Mouse (Mus musculus): ENCODE data around the gene Myh15.
"Not testable (repeated sequence)": the region's sequence is repeated elsewhere in the genome, so short reads cannot be mapped to it uniquely, and the experiment has no call there.

The Myh15 gene
- long read RNA-seq, experiment 1 = 0 reads
- long read RNA-seq, experiment 2 = 0 reads

DNA sequence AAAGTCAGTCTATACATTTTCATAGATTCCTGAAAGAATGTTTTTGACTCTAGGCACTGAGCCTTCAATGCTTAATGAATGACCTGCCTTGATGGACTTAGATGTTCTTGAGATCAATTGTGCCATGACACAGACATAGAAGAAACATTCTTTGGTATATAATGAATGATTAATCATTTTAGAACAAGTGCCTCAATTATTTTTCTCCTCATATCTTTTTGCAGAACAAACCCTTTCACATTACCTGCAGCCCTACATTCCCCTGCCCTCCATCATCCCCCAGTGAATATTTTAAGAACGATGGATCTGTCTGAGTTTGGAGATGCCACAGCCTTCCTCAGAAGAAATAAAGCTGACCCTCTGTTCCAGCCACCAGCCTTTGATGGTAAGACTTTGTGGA is at the start of gene Myh15:
Gene Myh15 (plus strand): TSS at position 301 of the 400 bp plus-strand sequence.
- intact Hi-C loops (cut with DNase I) = no loop called here

- intact Hi-C loops (cut with DNase I) = no loop called here
Observed at GRCm38 (mm10) chr16:49016620-49017332, 40.5 kb upstream of the Myh15 start.

- intact Hi-C loops (cut with DNase I) = no loop called here
Observed at GRCm38 (mm10) chr16:49035852-49036251, 21.4 kb upstream of the Myh15 start.

DNA sequence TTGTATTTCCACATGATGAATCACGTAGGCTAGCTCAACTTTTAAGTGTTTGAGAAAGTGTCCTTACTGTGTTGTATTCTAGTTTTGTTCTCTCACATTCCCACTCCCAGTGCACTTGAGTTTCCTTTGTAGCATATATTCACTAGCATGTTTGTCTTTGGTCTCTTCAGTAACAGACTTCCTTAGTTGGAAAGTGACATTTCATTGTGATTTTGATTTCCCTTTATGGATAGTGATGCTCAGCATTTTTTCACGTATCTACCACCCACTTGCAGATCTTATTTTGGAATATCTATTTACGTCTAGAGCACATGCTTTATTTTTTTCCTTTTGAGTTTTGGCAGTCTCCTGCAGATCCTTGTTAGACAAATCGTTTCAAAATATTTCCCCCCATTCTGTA is 19.5 kb upstream of the Myh15 start:
- intact Hi-C loops (cut with DNase I) = no loop called here

DNA sequence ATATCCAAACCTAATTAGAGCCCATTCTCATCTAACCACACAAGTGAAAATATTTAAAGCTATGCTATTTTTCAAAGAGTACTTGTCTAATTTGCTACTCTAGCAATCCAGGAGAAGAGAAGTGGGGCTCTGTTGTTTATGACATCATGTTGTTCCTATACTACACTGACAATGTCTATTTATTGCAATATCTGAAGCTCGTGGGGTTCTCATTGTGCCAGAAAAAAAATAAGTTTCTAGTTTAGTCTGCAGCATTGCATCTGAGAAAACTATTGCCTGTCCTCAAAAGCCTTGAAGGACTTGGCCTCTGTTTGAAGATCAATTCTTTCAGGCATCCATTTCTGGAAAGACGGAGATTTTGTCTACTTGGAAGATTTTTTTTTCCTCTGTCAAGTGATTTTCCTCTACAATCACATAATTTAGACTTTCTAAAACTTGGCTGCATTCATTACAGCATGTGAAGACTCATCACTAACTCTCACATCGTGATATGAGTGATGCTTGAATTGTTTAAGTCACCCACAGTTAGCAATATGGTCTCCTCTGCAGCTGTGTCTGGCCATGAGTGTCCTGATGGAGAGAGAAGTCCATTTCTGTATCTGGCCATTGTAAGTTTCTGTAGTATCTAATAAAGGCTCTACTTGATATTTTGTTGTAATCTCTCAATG is 16.6 kb upstream of the Myh15 start:
- intact Hi-C loops (cut with DNase I) = no loop called here

GRCm38 (mm10) chr16:49049214-49049613 is 8.1 kb upstream of the Myh15 start:
- intact Hi-C loops (cut with DNase I) = no loop called here

GRCm38 (mm10) chr16:49069256-49069963 is 12.1 kb downstream of the Myh15 start:
- intact Hi-C loops (cut with DNase I) = no loop called here

GRCm38 (mm10) chr16:49071316-49071715 is 14.0 kb downstream of the Myh15 start:
- intact Hi-C loops (cut with DNase I) = no loop called here

DNA sequence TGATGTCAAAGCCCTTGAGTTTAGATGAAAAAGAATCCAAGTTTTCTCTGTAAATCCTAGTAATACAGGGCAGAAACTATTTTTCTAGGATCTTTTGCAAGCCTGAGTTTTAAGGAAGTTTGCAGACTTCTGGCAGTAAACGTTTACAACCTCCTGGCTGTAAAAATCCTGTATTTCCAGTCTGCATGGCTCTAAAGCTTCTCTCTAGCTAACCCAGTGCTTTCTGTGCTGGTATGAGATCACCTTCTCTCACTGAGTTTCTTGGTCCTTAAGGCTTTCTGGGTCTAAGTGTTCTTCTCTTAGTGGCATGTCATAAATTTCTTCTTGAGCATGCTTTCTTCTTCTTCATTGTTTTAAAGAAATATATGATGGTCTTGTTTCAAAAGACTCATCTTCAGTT is 70.7 kb downstream of the Myh15 start:
- intact Hi-C loops (cut with DNase I) = no loop called here

- intact Hi-C loops (cut with DNase I) = no loop called here
Observed at GRCm38 (mm10) chr16:49156193-49156592, 98.9 kb downstream of the Myh15 start.

DNA sequence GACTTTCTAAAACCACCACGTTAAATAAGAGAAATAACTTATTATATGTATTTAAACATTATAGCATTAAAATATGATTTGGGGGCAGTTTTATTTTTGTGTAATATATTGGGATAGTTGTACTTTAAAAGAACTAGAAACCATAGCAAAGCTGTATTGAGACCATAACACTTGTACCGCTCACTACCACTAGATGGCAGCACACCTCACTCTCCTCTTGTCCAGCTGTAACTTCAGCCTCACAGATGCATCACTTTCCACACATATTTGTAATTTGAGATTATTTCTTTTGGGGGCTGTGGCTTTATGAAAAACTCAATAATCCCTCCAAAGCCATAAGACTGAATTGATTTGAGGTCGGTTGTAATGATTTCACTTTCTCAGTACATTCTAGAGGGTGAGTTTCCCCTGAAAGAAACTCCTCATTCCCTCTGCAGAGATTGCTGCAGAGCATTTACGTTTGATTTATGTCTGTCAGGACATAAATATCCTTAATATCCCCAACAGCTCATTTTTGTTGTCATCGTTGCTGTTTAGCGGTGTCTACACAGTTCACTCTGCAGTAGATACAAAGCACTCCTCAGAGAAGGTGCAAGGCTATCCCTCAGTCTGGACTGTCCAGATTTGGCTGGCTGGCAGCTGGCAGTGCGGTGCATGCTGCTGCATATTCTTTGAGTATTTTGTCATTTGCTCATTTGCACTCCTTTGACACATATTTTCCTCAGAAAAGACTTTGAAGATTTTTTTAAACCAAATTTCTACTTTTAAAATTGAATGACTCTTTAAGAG is 107.3 kb downstream of the Myh15 start:
- intact Hi-C loops (cut with DNase I) = loop anchor here (2.0 kb wide), 1 partner anchor 160 kb away; no protein-coding TSS in a partner anchor

- intact Hi-C loops (cut with DNase I) = loop anchor here (2.0 kb wide), 1 partner anchor 159 kb away; no protein-coding TSS in a partner anchor
Observed at GRCm38 (mm10) chr16:49165728-49166127, 108.4 kb downstream of the Myh15 start.

GRCm38 (mm10) chr16:49167325-49167724 is 110.0 kb downstream of the Myh15 start:
- intact Hi-C loops (cut with DNase I) = no loop called here

DNA sequence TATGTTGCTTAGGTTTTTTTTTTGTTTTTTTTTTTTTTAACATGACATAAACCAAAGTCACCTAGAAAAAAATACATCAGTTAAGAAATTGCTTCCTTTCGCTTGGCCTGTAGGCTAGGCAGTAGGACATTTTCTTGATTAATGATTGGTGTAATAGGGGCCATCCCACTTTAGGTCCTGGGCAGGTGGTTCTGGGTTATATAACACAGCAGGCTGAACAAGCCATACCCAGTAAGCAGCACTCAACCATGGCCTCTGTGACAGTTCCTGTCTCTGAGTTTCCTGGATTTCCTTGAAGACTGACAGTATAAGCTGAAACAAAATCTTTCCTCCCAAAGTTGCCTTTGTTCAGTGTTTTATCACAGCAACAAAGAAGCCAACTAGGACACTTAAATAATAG is 117.8 kb downstream of the Myh15 start:
- intact Hi-C loops (cut with DNase I) = no loop called here

- intact Hi-C loops (cut with DNase I) = no loop called here
Observed at GRCm38 (mm10) chr16:49175729-49176395, 118.6 kb downstream of the Myh15 start.

- intact Hi-C loops (cut with DNase I) = no loop called here
Observed at GRCm38 (mm10) chr16:49193521-49193920, 136.2 kb downstream of the Myh15 start.

DNA sequence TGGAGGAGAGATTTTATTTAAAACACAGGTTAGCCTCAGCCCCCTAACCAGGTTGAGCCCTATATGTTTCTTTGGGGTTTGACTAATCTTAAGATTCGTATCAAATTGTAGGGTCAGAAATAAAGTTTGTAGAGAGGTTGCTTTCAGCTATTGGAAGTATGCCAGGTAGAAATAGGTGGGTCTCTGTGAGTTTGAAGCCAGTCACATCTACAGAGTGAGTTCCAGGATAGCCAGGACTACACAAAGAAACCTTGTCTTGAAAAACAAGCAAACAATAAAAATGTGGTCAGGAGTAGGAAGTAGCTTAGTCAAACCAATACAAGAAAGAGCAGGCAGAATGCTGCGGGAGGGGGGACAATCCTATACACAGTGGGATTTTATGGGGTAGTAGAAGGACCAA is 136.7 kb downstream of the Myh15 start:
- intact Hi-C loops (cut with DNase I) = no loop called here

DNA sequence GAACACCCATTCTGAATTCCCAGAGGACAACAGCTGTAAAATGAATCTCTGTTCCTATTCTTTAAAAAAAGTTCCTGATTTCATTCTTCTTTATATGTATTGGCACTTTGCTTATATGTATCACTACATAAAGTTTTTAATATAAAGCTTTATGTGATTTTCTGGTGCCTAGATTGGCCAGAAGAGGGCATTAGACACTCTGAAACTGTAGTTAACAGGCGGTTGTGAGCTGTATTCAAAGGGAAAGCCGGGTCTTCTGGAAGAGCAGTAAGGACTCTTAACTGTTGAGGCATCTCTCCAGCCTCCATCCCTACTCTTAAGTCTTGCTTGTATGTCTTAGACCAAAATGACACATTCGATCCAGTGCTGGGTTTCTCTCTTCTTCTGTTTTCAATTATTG is 139.0 kb downstream of the Myh15 start:
- intact Hi-C loops (cut with DNase I) = no loop called here

GRCm38 (mm10) chr16:49197951-49198350 is 140.7 kb downstream of the Myh15 start:
- intact Hi-C loops (cut with DNase I) = no loop called here

DNA sequence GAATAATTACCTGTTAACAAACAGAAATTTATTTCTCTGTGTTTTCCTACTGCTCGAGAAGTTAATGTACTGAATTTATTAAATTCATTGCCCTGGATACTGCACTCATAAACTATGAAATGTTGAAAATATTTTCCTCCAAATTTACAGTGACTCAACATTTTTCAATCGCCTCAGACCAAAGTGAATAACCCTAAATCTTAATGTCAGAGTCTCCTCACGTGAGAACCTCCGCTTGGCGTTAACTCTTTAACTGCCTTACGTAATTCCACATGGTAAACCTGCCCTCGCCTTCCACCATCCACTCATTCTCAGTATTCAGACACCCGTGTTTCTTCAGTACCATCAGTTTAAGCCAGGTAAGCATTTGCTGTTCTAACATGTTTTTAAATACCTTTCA is 166.4 kb downstream of the Myh15 start:
- intact Hi-C loops (cut with DNase I) = no loop called here

DNA sequence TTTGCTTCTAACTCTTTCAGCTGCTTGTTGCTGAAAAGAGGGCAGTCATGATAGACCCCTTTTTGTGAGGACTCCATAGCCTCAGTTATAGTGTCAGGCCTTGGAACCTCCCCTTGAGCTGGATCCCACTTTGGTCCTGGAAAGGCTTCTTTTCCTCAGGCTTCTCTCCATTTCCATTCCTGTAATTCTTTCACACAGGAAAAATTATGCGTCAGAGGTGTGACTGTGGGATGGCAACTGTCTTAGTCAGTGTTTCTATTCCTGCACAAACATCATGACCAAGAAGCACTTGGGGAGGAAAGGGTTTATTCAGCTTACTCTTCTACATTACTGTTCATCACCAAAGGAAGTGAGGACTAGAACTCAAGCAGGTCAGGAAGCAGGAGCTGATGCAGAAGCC is 186.2 kb downstream of the Myh15 start:
- intact Hi-C loops (cut with DNase I) = not testable (repeated sequence)

Measured in adrenal gland (tissue).